Mouse (Mus musculus) ES-E14 (cell line): ENCODE measurements around the gene Polr3b.

ENCODE experiments used
- CHD2 ChIP-seq: IDR thresholded peaks from 2 replicates; pipeline ENCODE4 v1.6.1; 2014; ENCODE audit warnings: mild to moderate bottlenecking, low read depth, low read length, inconsistent platforms
- HCFC1 ChIP-seq: IDR thresholded peaks from 2 replicates; pipeline ENCODE4 v1.6.1; 2012; ENCODE audit warnings: low read length, inconsistent platforms, borderline replicate concordance; ENCODE audit not compliant: insufficient read depth
- MAFK ChIP-seq: IDR thresholded peaks from 2 replicates; pipeline ENCODE4 v1.6.1; 2014; ENCODE audit warnings: mild to moderate bottlenecking, low read depth, low read length, inconsistent platforms; ENCODE audit not compliant: insufficient read depth
- ZC3H11A ChIP-seq: IDR thresholded peaks from 2 replicates; pipeline ENCODE4 v1.6.1; 2012; ENCODE audit warnings: low read depth, mild to moderate bottlenecking, inconsistent platforms, low read length, borderline replicate concordance
- ZNF384 ChIP-seq: IDR thresholded peaks from 2 replicates; pipeline ENCODE4 v1.6.1; 2012; ENCODE audit warnings: low read depth, low read length, inconsistent platforms

DNA sequence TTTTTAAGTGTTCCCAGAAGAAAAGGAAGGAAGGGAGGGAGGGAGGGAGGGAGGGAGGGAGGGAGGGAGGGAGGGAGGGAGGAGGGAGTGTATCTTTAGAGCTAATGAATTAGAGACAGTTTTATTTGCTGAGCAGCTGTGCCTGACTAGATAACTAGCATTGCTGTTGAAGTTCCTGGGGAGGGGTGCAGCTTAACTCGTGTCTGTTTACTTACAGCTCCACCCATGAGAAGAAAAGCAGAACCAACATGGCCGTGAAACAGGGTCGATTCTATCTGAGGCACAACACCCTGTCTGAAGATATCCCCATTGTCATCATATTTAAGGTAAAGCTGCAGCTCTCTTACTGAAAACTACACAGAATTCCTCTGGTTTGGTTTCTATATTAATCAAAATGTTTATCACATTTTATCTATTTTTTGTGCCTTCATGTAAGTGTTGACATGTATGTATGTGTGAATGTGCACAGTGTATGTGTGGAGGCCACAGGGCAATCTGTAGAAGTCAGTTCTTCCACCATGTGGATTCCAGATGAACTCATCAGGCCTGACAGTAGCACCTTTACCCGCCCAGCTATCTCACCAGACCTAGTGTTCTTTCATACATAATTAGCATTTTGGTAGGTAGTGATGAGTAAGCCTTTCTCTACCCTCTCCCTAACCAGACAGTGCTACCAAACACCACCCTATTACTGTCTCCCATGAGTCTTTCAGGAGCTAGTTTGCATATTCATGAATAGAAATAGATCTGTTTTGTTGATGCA, 17.6 kb downstream of the Polr3b start:
- TF ChIP-seq ZC3H11A (no peak), CHD2 (no peak), ZNF384 (no peak), HCFC1 (no peak), MAFK (no peak)
